Mouse (Mus musculus): ENCODE results near the gene Gm28305. TPM values are rescaled to one million over a fixed set of nuclear protein-coding genes. Genes with fewer than 3 reads are reported as not detected.

The Gm28305 gene
- polyA plus RNA-seq, 1 experiment from 2014 or later, result not detected

GRCm38 (mm10) chr9:104029861-104030260 lies 10.6 kb upstream of the Gm28305 start:
- H3K9ac ChIP-seq (ENCODE audit: low read depth, low read length), result no peak overlapping the region
- peaks cover 3% of the 10 kb centered on the region; the same call in 1 of the 2 replicates for H3K9me3 ChIP-seq (replicated peaks; ENCODE audit: control insufficient read depth, low read length)
- no peak overlapping the region for H3K27ac ChIP-seq (ENCODE audit: low read depth, low read length)
- H3K36me3 ChIP-seq (ENCODE audit: control insufficient read depth, insufficient read depth, low read length), result peaks cover 20% of the 10 kb centered on the region
- H3K4me1 ChIP-seq (ENCODE audit: control insufficient read depth, insufficient read depth, low read length), result no peaks in the 10 kb centered on the region
- WGBS (ENCODE audit: insufficient replicate concordance), result 89% methylated on average over 11 of the region's 11 CpGs
- no peak for ATAC-seq (replicated peaks; ENCODE audit: insufficient number of reproducible peaks, low FRiP score, low TSS enrichment)
- no peak overlapping the region for H3K4me2 ChIP-seq
- H3K4me3 ChIP-seq (ENCODE audit: low read depth, low read length), result no peak overlapping the region
- no peaks in the 10 kb centered on the region for H3K27me3 ChIP-seq (ENCODE audit: control insufficient read depth, insufficient read depth, low read length)

GRCm38 (mm10) chr9:104034231-104034630 lies 6.2 kb upstream of the Gm28305 start:
- no peak for ATAC-seq (replicated peaks; ENCODE audit: insufficient number of reproducible peaks, low FRiP score, low TSS enrichment)
- no peak overlapping the region for H3K4me3 ChIP-seq (ENCODE audit: low read depth, low read length)
- no peaks in the 10 kb centered on the region for H3K27me3 ChIP-seq (ENCODE audit: control insufficient read depth, insufficient read depth, low read length)
- peaks cover 6% of the 10 kb centered on the region; the same call in 1 of the 2 replicates for H3K4me1 ChIP-seq (ENCODE audit: control insufficient read depth, insufficient read depth, low read length)
- H3K27ac ChIP-seq (ENCODE audit: low read depth, low read length), result no peak overlapping the region
- H3K36me3 ChIP-seq (ENCODE audit: control insufficient read depth, insufficient read depth, low read length), result peaks cover 4% of the 10 kb centered on the region
- WGBS (ENCODE audit: insufficient replicate concordance), result 72% methylated on average over 8 of the region's 8 CpGs
- no peak overlapping the region for H3K4me2 ChIP-seq
- no peaks in the 10 kb centered on the region for H3K9me3 ChIP-seq (replicated peaks; ENCODE audit: control insufficient read depth, low read length)
- no peak overlapping the region for H3K9ac ChIP-seq (ENCODE audit: low read depth, low read length)

- Histone ChIP-seq H3K4me2 (no peak overlapping the region), H3K9me3 (replicated peaks; ENCODE audit: control insufficient read depth, low read length) (no peaks in the 10 kb centered on the region), H3K27me3 (ENCODE audit: control insufficient read depth, insufficient read depth, low read length) (no peaks in the 10 kb centered on the region), H3K9ac (ENCODE audit: low read depth, low read length) (no peak overlapping the region), H3K4me1 (ENCODE audit: control insufficient read depth, insufficient read depth, low read length) (peaks cover 6% of the 10 kb centered on the region; the same call in 1 of the 2 replicates), H3K4me3 (ENCODE audit: low read depth, low read length) (no peak overlapping the region), H3K36me3 (ENCODE audit: control insufficient read depth, insufficient read depth, low read length) (peaks cover 4% of the 10 kb centered on the region), H3K27ac (ENCODE audit: low read depth, low read length) (no peak overlapping the region)
- ATAC-seq (replicated peaks; ENCODE audit: insufficient number of reproducible peaks, low FRiP score, low TSS enrichment), result no peak
- 75% methylated on average over 6 of the region's 6 CpGs for WGBS (ENCODE audit: insufficient replicate concordance)
Observed at GRCm38 (mm10) chr9:104034718-104035117, 5.7 kb upstream of the Gm28305 start.

- Histone ChIP-seq H3K4me3 (ENCODE audit: low read depth, low read length) (no peak overlapping the region), H3K36me3 (ENCODE audit: control insufficient read depth, insufficient read depth, low read length) (peaks cover 4% of the 10 kb centered on the region), H3K4me2 (no peak overlapping the region), H3K27ac (ENCODE audit: low read depth, low read length) (no peak overlapping the region), H3K9ac (ENCODE audit: low read depth, low read length) (no peak overlapping the region), H3K27me3 (ENCODE audit: control insufficient read depth, insufficient read depth, low read length) (no peaks in the 10 kb centered on the region), H3K4me1 (ENCODE audit: control insufficient read depth, insufficient read depth, low read length) (peaks cover 6% of the 10 kb centered on the region; the same call in 1 of the 2 replicates), H3K9me3 (replicated peaks; ENCODE audit: control insufficient read depth, low read length) (no peaks in the 10 kb centered on the region)
- 50% methylated on average over 24 of the region's 24 CpGs for WGBS (ENCODE audit: insufficient replicate concordance)
- no peak for ATAC-seq (replicated peaks; ENCODE audit: insufficient number of reproducible peaks, low FRiP score, low TSS enrichment)
Observed at GRCm38 (mm10) chr9:104035261-104036015, 5.0 kb upstream of the Gm28305 start.

- Histone ChIP-seq H3K4me2 (no peak overlapping the region), H3K27me3 (ENCODE audit: control insufficient read depth, insufficient read depth, low read length) (no peaks in the 10 kb centered on the region), H3K4me1 (ENCODE audit: control insufficient read depth, insufficient read depth, low read length) (peaks cover 6% of the 10 kb centered on the region; the same call in 1 of the 2 replicates), H3K27ac (ENCODE audit: low read depth, low read length) (no peak overlapping the region), H3K4me3 (ENCODE audit: low read depth, low read length) (no peak overlapping the region), H3K36me3 (ENCODE audit: control insufficient read depth, insufficient read depth, low read length) (peaks cover 4% of the 10 kb centered on the region; the same call in 1 of the 2 replicates), H3K9me3 (replicated peaks; ENCODE audit: control insufficient read depth, low read length) (no peaks in the 10 kb centered on the region), H3K9ac (ENCODE audit: low read depth, low read length) (no peak overlapping the region)
- no peak for ATAC-seq (replicated peaks; ENCODE audit: insufficient number of reproducible peaks, low FRiP score, low TSS enrichment)
- WGBS (ENCODE audit: insufficient replicate concordance), result 77% methylated on average over 13 of the region's 13 CpGs
Observed at GRCm38 (mm10) chr9:104038266-104038665, 2.2 kb upstream of the Gm28305 start.

- Histone ChIP-seq H3K27ac (ENCODE audit: low read depth, low read length) (no peak overlapping the region), H3K27me3 (ENCODE audit: control insufficient read depth, insufficient read depth, low read length) (no peaks in the 10 kb centered on the region), H3K36me3 (ENCODE audit: control insufficient read depth, insufficient read depth, low read length) (peaks cover 4% of the 10 kb centered on the region; the same call in 1 of the 2 replicates), H3K4me1 (ENCODE audit: control insufficient read depth, insufficient read depth, low read length) (peaks cover 6% of the 10 kb centered on the region; the same call in 1 of the 2 replicates), H3K9ac (ENCODE audit: low read depth, low read length) (no peak overlapping the region), H3K9me3 (replicated peaks; ENCODE audit: control insufficient read depth, low read length) (no peaks in the 10 kb centered on the region), H3K4me2 (no peak overlapping the region), H3K4me3 (ENCODE audit: low read depth, low read length) (no peak overlapping the region)
- 87% methylated on average over 21 of the region's 21 CpGs for WGBS (ENCODE audit: insufficient replicate concordance)
- no peak for ATAC-seq (replicated peaks; ENCODE audit: insufficient number of reproducible peaks, low FRiP score, low TSS enrichment)
Observed at GRCm38 (mm10) chr9:104039031-104039695, 1.3 kb upstream of the Gm28305 start.

GRCm38 (mm10) chr9:104039742-104040141 lies 720 bp upstream of the Gm28305 start:
- H3K36me3 ChIP-seq (ENCODE audit: control insufficient read depth, insufficient read depth, low read length), result peaks cover 4% of the 10 kb centered on the region; the same call in 1 of the 2 replicates
- ATAC-seq (replicated peaks; ENCODE audit: insufficient number of reproducible peaks, low FRiP score, low TSS enrichment), result no peak
- 82% methylated on average over 4 of the region's 4 CpGs for WGBS (ENCODE audit: insufficient replicate concordance)
- H3K4me1 ChIP-seq (ENCODE audit: control insufficient read depth, insufficient read depth, low read length), result peaks cover 6% of the 10 kb centered on the region; the same call in 1 of the 2 replicates
- no peak overlapping the region for H3K9ac ChIP-seq (ENCODE audit: low read depth, low read length)
- H3K4me3 ChIP-seq (ENCODE audit: low read depth, low read length), result no peak overlapping the region
- H3K27me3 ChIP-seq (ENCODE audit: control insufficient read depth, insufficient read depth, low read length), result no peaks in the 10 kb centered on the region
- no peak overlapping the region for H3K4me2 ChIP-seq
- no peak overlapping the region for H3K27ac ChIP-seq (ENCODE audit: low read depth, low read length)
- no peaks in the 10 kb centered on the region for H3K9me3 ChIP-seq (replicated peaks; ENCODE audit: control insufficient read depth, low read length)

GRCm38 (mm10) chr9:104043676-104044075 lies 3.2 kb downstream of the Gm28305 start:
- H3K4me3 ChIP-seq (ENCODE audit: low read depth, low read length), result no peak overlapping the region
- peaks cover 17% of the 10 kb centered on the region for H3K36me3 ChIP-seq (ENCODE audit: control insufficient read depth, insufficient read depth, low read length)
- no peak overlapping the region for H3K4me2 ChIP-seq
- H3K4me1 ChIP-seq (ENCODE audit: control insufficient read depth, insufficient read depth, low read length), result no peaks in the 10 kb centered on the region
- no peak for ATAC-seq (replicated peaks; ENCODE audit: insufficient number of reproducible peaks, low FRiP score, low TSS enrichment)
- 77% methylated on average over 4 of the region's 4 CpGs for WGBS (ENCODE audit: insufficient replicate concordance)
- H3K9ac ChIP-seq (ENCODE audit: low read depth, low read length), result no peak overlapping the region
- no peaks in the 10 kb centered on the region for H3K27me3 ChIP-seq (ENCODE audit: control insufficient read depth, insufficient read depth, low read length)
- no peak overlapping the region for H3K27ac ChIP-seq (ENCODE audit: low read depth, low read length)
- H3K9me3 ChIP-seq (replicated peaks; ENCODE audit: control insufficient read depth, low read length), result no peaks in the 10 kb centered on the region

Measured in heart, embryonic 11.5 days (tissue).